Mouse (Mus musculus) embryonic facial prominence, embryonic 14.5 days (tissue): ENCODE measurements at regions not wholly inside any gene's neighbourhood (a gene's known extent, or its start where the extent isn't known, plus 50 kb on each side); places are given as distances from the start of the nearest gene placed in this dataset.

Experiments
- ATAC-seq: fragments of 200-750 bp; cut with Nextera tagmentation; 2 replicates; pipeline ENCODE4 v1.8.0; 2017; ENCODE audit warnings: low read depth, moderate number of reproducible peaks, moderate TSS enrichment
- DNase-seq: peaks from one replicate; pipeline ENCODE4 v3.0.0-alpha.2; 2015; ENCODE audit warnings: low spot score
- H3K27ac ChIP-seq: fragments of 300-500 bp; sonication (generic); replicated peaks from 2 replicates; pipeline ENCODE4 v1.5.1; 2014; ENCODE audit warnings: low read depth, mild to moderate bottlenecking, low read length, moderate library complexity
- H3K27me3 ChIP-seq: fragments of 300-500 bp; sonication (generic); replicated peaks from 2 replicates; pipeline ENCODE4 v1.6.1; 2014; ENCODE audit warnings: low read length; ENCODE audit not compliant: control insufficient read depth, insufficient read depth
- H3K36me3 ChIP-seq: fragments of 300-500 bp; sonication (generic); 2 replicates; pipeline ENCODE4 v1.6.1; 2014; ENCODE audit warnings: low read length, mixed read lengths; ENCODE audit not compliant: control insufficient read depth, insufficient read depth
- H3K4me1 ChIP-seq: fragments of 300-500 bp; sonication (generic); 2 replicates; pipeline ENCODE4 v1.6.1; 2014; ENCODE audit warnings: antibody characterized with exemption, low read length; ENCODE audit not compliant: control insufficient read depth, insufficient read depth
- H3K4me2 ChIP-seq: fragments of 300-500 bp; sonication (generic); 2 replicates; pipeline ENCODE4 v1.6.1; 2014; ENCODE audit warnings: low read depth, mild to moderate bottlenecking, low read length, moderate library complexity, mixed read lengths
- H3K4me3 ChIP-seq: fragments of 300-500 bp; sonication (generic); 2 replicates; pipeline ENCODE4 v1.5.1; 2014; ENCODE audit warnings: low read depth, mild to moderate bottlenecking, low read length
- H3K9ac ChIP-seq: fragments of 300-500 bp; sonication (generic); 2 replicates; pipeline ENCODE4 v1.6.1; 2014; ENCODE audit warnings: low read depth, mild to moderate bottlenecking, low read length, moderate library complexity, mixed read lengths
- H3K9me3 ChIP-seq: fragments of 300-500 bp; sonication (generic); 2 replicates; pipeline ENCODE4 v1.6.1; 2016; ENCODE audit warnings: low read length; ENCODE audit not compliant: control insufficient read depth
- WGBS: fragments of 180-500 bp; shearing (Covaris S2); extraction: QIAGEN DNeasy Blood & Tissue Kit; methylation state at CpG from one replicate; pipeline ENCODE4 v1.1.7; 2014; 5-methylcytosine and 5-hydroxymethylcytosine counted together

DNA sequence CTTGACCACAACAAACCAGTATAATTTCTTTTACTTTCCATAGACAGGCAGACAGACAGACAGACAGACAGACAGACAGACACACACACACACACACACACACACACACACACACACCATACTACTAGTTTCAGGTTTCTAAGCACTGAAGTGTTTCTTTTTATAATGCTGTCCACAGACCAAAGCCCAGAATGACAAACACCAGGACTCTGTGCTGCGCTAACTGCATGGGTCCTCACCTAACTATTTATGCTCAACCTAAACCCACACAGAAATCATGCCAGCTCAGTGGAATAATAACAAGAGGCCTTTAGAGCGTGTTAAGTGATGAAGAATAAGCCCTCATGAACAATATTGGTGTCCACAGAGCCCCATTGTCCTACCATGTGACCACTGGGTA lies 325.0 kb upstream of the Slc24a5 start:
- 91% methylated on average over 2 of the region's 2 CpGs for WGBS
- H3K4me2 ChIP-seq, result no peak overlapping the region
- DNase-seq, result no peak
- no peaks in the 10 kb centered on the region for H3K27me3 ChIP-seq
- H3K4me1 ChIP-seq, result peaks cover 3% of the 10 kb centered on the region; the same call in 1 of the 2 replicates
- H3K4me3 ChIP-seq, result no peak overlapping the region
- H3K36me3 ChIP-seq, result no peaks in the 10 kb centered on the region
- no peaks in the 10 kb centered on the region for H3K9me3 ChIP-seq
- no peak overlapping the region for H3K27ac ChIP-seq
- H3K9ac ChIP-seq, result no peak overlapping the region
- no peak for ATAC-seq

DNA sequence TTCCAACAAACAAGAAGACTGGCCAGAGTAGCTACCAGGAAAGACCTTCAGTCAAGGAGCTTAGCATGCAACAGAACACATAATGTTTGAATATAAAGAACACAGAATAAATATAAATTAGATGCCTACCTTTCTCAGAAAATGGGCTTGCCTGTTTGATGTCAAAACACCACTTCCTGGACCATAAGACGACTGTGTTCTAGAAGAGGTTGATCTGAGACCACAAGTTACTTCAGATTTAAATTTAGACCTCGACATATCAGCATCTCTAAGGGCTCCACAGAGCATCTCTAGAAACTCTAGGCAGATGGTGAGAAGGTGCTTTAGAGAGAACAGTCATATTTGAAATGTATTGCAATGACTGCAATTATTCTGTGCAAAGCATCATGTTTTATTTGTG lies 322.9 kb upstream of the Slc24a5 start:
- no peak overlapping the region for H3K4me3 ChIP-seq
- DNase-seq (no peak), ATAC-seq (no peak)
- no peaks in the 10 kb centered on the region for H3K9me3 ChIP-seq
- H3K9ac ChIP-seq, result no peak overlapping the region
- H3K4me1 ChIP-seq, result peaks cover 3% of the 10 kb centered on the region; the same call in 1 of the 2 replicates
- 77% methylated on average over 2 of the region's 2 CpGs for WGBS
- no peak overlapping the region for H3K27ac ChIP-seq
- H3K36me3 ChIP-seq, result no peaks in the 10 kb centered on the region
- H3K27me3 ChIP-seq, result no peaks in the 10 kb centered on the region
- H3K4me2 ChIP-seq, result no peak overlapping the region

DNA sequence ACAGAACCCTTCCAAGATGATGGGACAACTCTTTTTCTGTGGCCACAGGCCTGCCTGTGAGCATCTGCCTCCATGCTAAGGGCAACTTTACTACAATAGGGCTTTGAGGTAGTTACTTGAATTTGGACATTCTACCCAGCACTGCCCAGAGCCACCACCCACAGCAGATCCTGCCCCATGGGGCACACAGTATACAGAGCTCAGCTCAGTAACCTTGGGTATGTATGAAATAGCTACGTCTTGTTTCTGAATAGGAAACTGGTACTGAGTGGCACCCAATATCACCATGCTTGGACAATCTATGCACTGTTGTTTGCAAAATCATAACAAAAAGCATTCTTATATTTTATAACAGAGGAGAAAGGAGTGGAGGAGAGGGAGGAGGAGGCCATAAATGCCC lies 320.8 kb upstream of the Slc24a5 start:
- Histone ChIP-seq H3K27ac (no peak overlapping the region), H3K36me3 (no peaks in the 10 kb centered on the region), H3K27me3 (no peaks in the 10 kb centered on the region), H3K9ac (no peak overlapping the region), H3K4me3 (no peak overlapping the region), H3K4me1 (no peaks in the 10 kb centered on the region; the same call in 1 of the 2 replicates), H3K9me3 (no peaks in the 10 kb centered on the region), H3K4me2 (no peak overlapping the region)
- ATAC-seq (no peak), DNase-seq (no peak)
- 68% methylated on average over 1 of the region's 1 CpGs for WGBS

DNA sequence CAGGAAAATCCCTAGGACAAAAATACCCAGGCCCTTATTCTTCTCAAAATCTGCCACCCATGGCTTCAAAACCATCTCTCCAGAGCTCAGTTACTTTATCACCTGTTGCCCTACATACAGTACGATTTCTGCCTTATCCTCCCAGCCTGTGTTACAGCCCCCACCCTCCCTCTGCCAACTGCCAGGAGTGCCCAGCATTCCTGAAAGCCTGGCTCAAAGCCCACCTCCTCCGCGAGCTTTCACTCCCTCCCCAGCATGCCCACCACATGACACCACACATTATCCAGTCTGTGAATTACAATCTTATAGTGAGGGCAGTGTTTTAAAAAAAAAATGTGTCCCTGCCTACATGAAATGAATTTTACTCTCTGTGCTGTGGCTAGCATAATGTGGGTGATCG lies 320.3 kb upstream of the Slc24a5 start:
- ATAC-seq (peak; percentile 80), DNase-seq (peak; percentile 64)
- Histone ChIP-seq H3K36me3 (no peaks in the 10 kb centered on the region), H3K4me3 (no peak overlapping the region), H3K4me2 (no peak overlapping the region), H3K27ac (no peak overlapping the region), H3K9ac (no peak overlapping the region), H3K9me3 (no peaks in the 10 kb centered on the region), H3K4me1 (no peaks in the 10 kb centered on the region; the same call in 1 of the 2 replicates), H3K27me3 (no peaks in the 10 kb centered on the region)
- WGBS, result 40% methylated on average over 4 of the region's 4 CpGs

DNA sequence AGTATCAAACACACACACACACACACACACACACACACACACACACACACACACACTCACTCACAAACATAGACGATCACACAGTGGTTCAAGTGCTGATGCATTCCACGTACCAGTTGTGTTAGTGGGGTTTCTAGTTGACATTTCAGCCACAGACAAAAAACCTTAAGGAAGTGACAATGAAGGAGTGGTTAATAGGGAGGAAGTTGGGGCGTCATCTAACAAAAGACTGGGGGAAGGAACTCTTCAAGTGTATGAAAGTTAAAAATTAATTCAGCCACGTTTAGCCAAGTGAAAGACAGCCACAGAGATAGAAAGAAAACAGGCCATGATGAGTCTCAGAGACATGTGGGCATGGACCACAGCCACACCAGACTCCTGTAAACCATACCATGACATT lies 316.1 kb upstream of the Slc24a5 start:
- WGBS, result 78% methylated on average over 4 of the region's 4 CpGs
- H3K9me3 ChIP-seq, result no peaks in the 10 kb centered on the region
- no peaks in the 10 kb centered on the region for H3K36me3 ChIP-seq
- H3K9ac ChIP-seq, result no peak overlapping the region
- no peaks in the 10 kb centered on the region for H3K27me3 ChIP-seq
- H3K4me3 ChIP-seq, result no peak overlapping the region
- ATAC-seq, result no peak
- H3K27ac ChIP-seq, result no peak overlapping the region
- no peaks in the 10 kb centered on the region; the same call in 1 of the 2 replicates for H3K4me1 ChIP-seq
- DNase-seq, result no peak
- H3K4me2 ChIP-seq, result no peak overlapping the region

DNA sequence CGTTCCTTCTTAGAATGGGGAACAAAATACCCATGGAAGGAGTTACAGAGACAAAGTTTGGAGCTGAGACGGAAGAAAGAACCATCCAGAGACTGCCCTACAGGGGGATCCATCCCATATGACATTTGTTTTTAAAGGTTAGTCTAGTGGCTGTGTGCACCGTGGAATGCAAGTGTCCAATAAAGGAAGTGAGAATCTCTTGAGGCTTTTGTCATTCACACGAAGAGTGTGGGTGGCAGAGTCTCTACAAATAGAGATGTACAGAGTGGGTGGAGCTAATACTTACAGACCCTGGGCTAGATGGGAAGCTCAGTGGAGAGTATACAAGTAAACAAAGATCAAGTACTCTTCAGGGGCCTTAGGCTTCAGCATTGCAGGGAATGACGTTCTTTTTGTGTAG lies 314.2 kb upstream of the Slc24a5 start:
- no peak overlapping the region for H3K9ac ChIP-seq
- H3K4me1 ChIP-seq, result no peaks in the 10 kb centered on the region
- ATAC-seq (no peak), DNase-seq (no peak)
- H3K4me3 ChIP-seq, result no peak overlapping the region
- 80% methylated on average over 5 of the region's 5 CpGs for WGBS
- H3K27ac ChIP-seq, result no peak overlapping the region
- H3K9me3 ChIP-seq, result no peaks in the 10 kb centered on the region
- no peaks in the 10 kb centered on the region for H3K27me3 ChIP-seq
- no peaks in the 10 kb centered on the region for H3K36me3 ChIP-seq
- no peak overlapping the region for H3K4me2 ChIP-seq

DNA sequence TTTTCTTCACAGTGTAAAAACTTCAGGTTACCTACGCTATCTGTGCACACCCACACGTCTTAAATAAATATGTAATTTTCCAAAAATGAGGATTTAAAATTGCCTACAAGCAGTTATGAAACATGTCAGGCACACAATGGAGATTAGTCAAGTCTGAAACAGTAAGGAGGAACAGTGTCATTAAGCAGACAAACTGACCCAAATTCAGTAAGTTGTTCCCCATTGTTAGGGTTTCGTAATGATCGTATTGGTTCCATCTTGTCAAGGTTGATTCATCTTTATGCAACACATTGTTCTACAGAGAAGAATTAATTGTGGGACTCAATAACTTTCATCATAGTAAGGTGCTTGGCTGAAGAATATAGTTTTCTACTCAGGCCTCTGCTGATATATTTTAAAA lies 312.7 kb upstream of the Slc24a5 start:
- no peaks in the 10 kb centered on the region for H3K4me1 ChIP-seq
- no peaks in the 10 kb centered on the region for H3K27me3 ChIP-seq
- H3K27ac ChIP-seq, result no peak overlapping the region
- H3K4me2 ChIP-seq, result no peak overlapping the region
- H3K36me3 ChIP-seq, result no peaks in the 10 kb centered on the region
- no peak overlapping the region for H3K9ac ChIP-seq
- H3K9me3 ChIP-seq, result no peaks in the 10 kb centered on the region
- DNase-seq, result no peak
- H3K4me3 ChIP-seq, result no peak overlapping the region
- ATAC-seq, result no peak
- WGBS, result 90% methylated on average over 4 of the region's 4 CpGs

DNA sequence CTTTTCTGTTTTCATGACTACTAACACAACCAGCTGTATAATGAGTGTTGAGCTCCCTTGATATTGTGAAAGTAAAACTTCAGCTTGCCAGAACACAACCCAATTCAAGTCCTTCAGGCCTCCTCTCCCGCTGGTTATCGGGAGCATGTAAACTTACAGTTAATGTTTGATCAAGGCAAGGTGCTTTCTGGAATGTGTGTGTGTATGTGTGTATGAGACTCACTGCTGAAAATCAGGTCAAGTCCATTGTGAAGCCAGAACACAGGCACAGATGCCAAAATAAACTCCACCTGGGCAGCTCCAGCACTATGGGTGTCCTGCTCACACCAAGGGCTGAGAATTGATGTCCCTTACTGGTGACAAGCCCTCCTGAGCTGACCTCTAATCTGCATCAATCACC lies 308.9 kb upstream of the Slc24a5 start:
- Histone ChIP-seq H3K4me1 (no peaks in the 10 kb centered on the region), H3K27ac (no peak overlapping the region), H3K4me2 (no peak overlapping the region), H3K9me3 (no peaks in the 10 kb centered on the region), H3K9ac (no peak overlapping the region), H3K4me3 (no peak overlapping the region), H3K27me3 (no peaks in the 10 kb centered on the region), H3K36me3 (no peaks in the 10 kb centered on the region)
- no peak for DNase-seq
- 79% methylated on average over 2 of the region's 2 CpGs for WGBS
- no peak for ATAC-seq

DNA sequence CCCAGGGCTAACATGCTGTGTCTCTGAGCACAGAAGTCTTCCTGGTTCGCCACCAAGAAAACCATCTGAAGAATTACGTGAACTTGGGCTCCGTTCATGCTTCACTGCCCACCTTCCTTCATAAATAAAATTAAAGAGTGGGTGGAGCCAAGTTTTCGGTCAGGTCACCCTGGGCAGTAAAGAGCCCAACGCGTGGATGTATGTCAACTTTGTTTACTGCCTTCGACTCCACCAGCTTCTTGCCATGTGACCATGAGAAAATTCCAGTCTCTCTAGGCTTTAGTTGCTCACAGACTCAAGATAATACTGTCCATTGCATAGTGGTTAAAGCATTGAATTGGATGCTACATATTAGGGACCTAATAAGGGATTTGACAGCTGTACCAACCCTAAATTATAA lies 304.3 kb upstream of the Slc24a5 start:
- no peaks in the 10 kb centered on the region for H3K9me3 ChIP-seq
- no peaks in the 10 kb centered on the region for H3K27me3 ChIP-seq
- no peak overlapping the region for H3K9ac ChIP-seq
- WGBS, result 81% methylated on average over 7 of the region's 7 CpGs
- ATAC-seq (no peak), DNase-seq (no peak)
- no peak overlapping the region for H3K4me3 ChIP-seq
- no peak overlapping the region for H3K4me2 ChIP-seq
- no peaks in the 10 kb centered on the region for H3K36me3 ChIP-seq
- H3K27ac ChIP-seq, result no peak overlapping the region
- H3K4me1 ChIP-seq, result no peaks in the 10 kb centered on the region
